Mouse (Mus musculus) G1E (cell line): ENCODE results near the gene Inca1. TPM values are rescaled to one million over a fixed set of nuclear protein-coding genes. Genes with fewer than 3 reads are reported as not detected.

Experiments
- ATAC-seq: 2 replicates; pipeline ENCODE4 v1.8.0; 2016; ENCODE audit warnings: mild to moderate bottlenecking; ENCODE audit not compliant: insufficient number of reproducible peaks, poor library complexity, low FRiP score, severe bottlenecking; ENCODE audit errors: extremely low read depth
- DNase-seq: peaks from one replicate; pipeline ENCODE4 v3.0.0; 2012; ENCODE audit warnings: low spot score
- H3K27me3 ChIP-seq: 2 replicates; pipeline ENCODE4 v1.6.1; 2012; ENCODE audit warnings: mild to moderate bottlenecking, low read length, inconsistent platforms; ENCODE audit not compliant: insufficient read depth
- H3K36me3 ChIP-seq: replicated peaks from 2 replicates; pipeline ENCODE3; 2012; ENCODE audit warnings: mild to moderate bottlenecking, inconsistent platforms
- H3K4me1 ChIP-seq: 2 replicates; pipeline ENCODE4 v1.6.1; 2012; ENCODE audit warnings: low read depth, low read length, inconsistent platforms, mixed read lengths; ENCODE audit not compliant: insufficient read depth
- H3K4me3 ChIP-seq: 2 replicates; pipeline ENCODE4 v1.5.1; 2012; ENCODE audit warnings: low read depth, mild to moderate bottlenecking, inconsistent platforms, low read length, moderate library complexity, mixed read lengths
- H3K9me3 ChIP-seq: replicated peaks from 2 replicates; pipeline ENCODE4 v1.6.1; 2012; ENCODE audit warnings: inconsistent platforms
- CTCF ChIP-seq: IDR thresholded peaks from 2 replicates; pipeline ENCODE4 v1.5.1; 2012; ENCODE audit warnings: low read depth, low read length, inconsistent platforms, mixed read lengths
- GATA1 ChIP-seq: IDR thresholded peaks from 2 replicates; pipeline ENCODE4 v1.6.1; 2012; ENCODE audit warnings: borderline replicate concordance, low read length, inconsistent platforms, mixed read lengths
- GATA2 ChIP-seq: IDR thresholded peaks from 2 replicates; pipeline ENCODE4 v1.6.1; 2012; ENCODE audit warnings: low read depth, low read length, inconsistent platforms, borderline replicate concordance
- POLR2AphosphoS5 ChIP-seq: IDR thresholded peaks from 2 replicates; pipeline ENCODE4 v1.6.1; 2012; ENCODE audit warnings: low read depth, low read length, inconsistent platforms; ENCODE audit not compliant: insufficient replicate concordance
- TAL1 ChIP-seq: conservative IDR thresholded peaks from 2 replicates; pipeline ENCODE4 v1.6.1; 2012; ENCODE audit warnings: low read depth, low read length, inconsistent platforms, mixed read lengths
- polyA plus RNA-seq: library from polyadenylated mRNA; stranded (reverse); fragments of >175 nt; gene quantifications from 2 replicates; pipeline ENCODE4 v1.2.3, GENCODE M21; 2012
- total RNA-seq, 2 experiments: library from RNA; stranded (forward) in 1 of 2; stranded (reverse) in 1 of 2; fragments of 200-1000 nt in 1 of 2; fragments of >200 nt in 1 of 2; fragmentation: Nextera tagmentation in 1 of 2; gene quantifications; 2 replicates each; pipeline ENCODE4 v1.2.3; 2014 to 2017

Inca1 gene
- total and polyA plus RNA-seq, 3 experiments: 0.36 to 3.7 (median 1.2) TPM

DNA sequence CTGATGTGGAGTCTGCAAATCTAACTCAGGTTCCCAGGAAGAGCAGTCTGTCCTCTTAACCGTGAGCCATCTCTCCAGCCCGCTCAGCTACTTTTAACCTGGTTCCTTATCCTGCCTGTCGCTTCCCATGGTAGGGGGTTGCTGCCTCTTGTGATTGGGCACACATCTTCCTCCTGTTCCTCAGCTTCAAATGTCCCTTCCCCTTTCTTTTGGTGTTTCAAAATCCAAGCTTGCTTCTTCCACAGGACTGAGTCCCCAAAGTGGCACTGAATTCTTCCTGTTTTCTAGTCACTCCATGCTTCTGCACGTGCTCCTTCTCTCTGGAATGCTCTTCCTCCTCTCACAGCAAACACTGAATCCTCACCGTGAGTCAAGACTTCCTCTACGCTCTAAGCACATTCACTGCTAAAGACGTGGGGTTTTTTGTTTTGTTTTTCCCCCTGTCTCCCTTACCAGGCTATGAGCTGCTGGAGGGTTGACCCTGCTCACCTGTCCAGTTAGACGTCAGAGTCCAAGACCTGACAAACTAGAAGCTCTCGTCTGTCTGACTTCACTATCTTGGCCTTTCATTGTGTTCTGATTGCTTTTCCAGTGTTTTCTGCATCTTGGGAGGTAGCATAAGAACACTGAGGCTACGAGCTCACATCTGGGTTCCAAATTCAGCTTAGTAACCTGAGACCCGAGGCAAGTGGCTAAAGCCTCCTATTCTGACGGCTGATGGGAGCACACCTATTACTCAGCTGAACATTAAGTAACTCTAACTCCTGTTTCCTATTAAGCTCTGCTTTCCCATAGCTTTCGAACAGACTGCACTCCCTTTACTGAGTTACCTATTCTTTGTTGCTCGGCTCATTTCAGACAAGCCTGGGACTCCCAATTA is 32.4 kb downstream of the Inca1 start:
- Histone ChIP-seq H3K4me1 (peaks cover 48% of the 10 kb centered on the region), H3K27me3 (no peaks in the 10 kb centered on the region), H3K4me3 (peak overlapping the region; percentile 77; the same call in 1 of the 2 replicates), H3K9me3 (no peaks in the 10 kb centered on the region), H3K36me3 (peaks cover 78% of the 10 kb centered on the region)
- DNase-seq: no peak
- TF ChIP-seq GATA2 (no peak), TAL1 (no peak), CTCF (no peak)
- no peak for ATAC-seq

DNA sequence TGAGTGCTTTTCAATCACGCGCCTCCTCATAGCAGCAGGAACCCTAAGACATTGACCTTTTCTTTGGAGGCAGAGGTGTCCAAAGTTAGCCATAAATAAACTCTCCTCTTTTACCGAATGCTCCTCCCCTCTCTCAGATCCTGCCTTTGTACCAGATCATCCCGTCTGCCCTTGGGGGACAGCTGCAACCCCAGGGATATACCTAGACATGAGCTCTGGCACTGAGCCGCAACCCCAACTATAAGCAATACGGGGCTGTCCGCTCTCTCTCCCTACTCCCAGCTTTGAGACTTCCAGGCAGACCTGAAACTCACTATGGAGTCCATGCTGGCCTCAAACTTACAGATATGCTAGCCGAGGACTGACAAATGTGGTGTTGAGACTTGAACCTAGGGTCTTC is 33.3 kb downstream of the Inca1 start:
- peaks cover 44% of the 10 kb centered on the region for H3K4me1 ChIP-seq
- ATAC-seq: no peak
- H3K36me3 ChIP-seq: peaks cover 78% of the 10 kb centered on the region
- TF ChIP-seq POLR2AphosphoS5 (no peak), TAL1 (no peak), GATA2 (no peak), GATA1 (no peak), CTCF (no peak)
- H3K9me3 ChIP-seq: no peaks in the 10 kb centered on the region
- H3K27me3 ChIP-seq: no peaks in the 10 kb centered on the region
- no peak overlapping the region for H3K4me3 ChIP-seq
- no peak for DNase-seq

DNA sequence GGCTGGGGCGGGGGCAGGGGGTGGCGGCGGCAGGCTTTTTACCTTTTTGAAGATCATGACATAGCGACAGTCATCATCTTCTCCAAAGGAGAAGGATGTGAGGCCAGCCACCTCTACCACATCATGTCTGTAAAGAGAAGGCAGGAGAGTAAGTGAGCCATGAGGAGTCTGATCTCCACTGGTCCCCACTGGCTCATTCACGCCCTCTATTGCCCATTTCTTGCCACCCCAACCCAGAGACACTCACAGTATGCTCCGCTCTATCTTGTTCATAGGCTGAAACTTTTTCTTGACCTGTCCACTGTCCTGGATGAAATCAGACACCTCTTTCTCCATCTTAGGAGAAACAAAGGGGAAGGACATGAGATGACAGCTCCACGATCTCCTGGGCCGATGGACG is 35.2 kb downstream of the Inca1 start:
- H3K27me3 ChIP-seq: no peaks in the 10 kb centered on the region
- H3K9me3 ChIP-seq: no peaks in the 10 kb centered on the region
- no peak overlapping the region for H3K4me3 ChIP-seq
- no peak for TF ChIP-seq CTCF
- TF ChIP-seq POLR2AphosphoS5: no peak
- TF ChIP-seq GATA1: no peak
- no peak for TF ChIP-seq TAL1
- no peak for TF ChIP-seq GATA2
- peaks cover 27% of the 10 kb centered on the region for H3K4me1 ChIP-seq
- DNase-seq (no peak), ATAC-seq (no peak)
- H3K36me3 ChIP-seq: peaks cover 78% of the 10 kb centered on the region

DNA sequence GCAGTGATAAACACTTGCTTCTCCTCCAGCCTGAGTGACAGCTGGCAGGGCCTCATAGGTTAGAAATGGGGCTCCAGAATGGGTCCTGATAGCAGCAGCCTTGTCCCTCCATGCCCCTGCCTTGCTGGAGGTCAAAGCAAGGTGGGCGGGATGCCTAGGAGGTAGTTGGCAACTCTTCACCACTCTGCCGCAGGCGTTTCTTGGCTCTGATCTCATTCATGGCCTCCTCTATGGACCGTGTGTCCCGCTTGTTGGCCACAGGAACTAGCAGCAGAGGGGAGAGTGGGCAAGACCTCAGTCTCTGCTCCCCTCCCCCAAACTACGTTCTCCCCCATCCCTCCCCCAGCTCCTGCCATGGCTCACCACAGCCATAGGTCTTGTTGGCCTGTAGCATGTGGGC is 36.0 kb downstream of the Inca1 start:
- TF ChIP-seq GATA1: no peak
- TF ChIP-seq CTCF: no peak
- no peaks in the 10 kb centered on the region for H3K9me3 ChIP-seq
- H3K36me3 ChIP-seq: peaks cover 86% of the 10 kb centered on the region
- peaks cover 23% of the 10 kb centered on the region for H3K4me1 ChIP-seq
- no peaks in the 10 kb centered on the region for H3K27me3 ChIP-seq
- ATAC-seq: no peak
- H3K4me3 ChIP-seq: no peak overlapping the region
- DNase-seq: no peak

DNA sequence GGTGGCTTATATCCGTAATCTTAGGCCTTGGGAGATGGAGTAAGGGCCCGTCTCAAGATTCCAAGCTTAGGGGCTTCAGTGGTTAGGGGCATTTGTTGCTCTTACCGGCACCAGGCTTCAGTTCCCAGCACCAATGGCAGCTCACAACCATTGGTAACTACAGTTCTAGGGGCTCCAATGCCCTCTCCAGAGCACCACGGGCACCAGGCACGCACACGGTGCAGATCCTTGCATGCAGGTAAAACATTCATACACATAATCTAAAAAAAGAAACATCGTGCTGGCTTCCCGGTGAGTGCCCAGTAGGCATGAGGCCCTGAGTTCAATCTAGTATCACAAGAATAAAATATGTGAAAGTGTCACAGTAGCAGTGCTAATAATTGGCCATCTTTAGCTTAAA is 36.9 kb downstream of the Inca1 start:
- no peak for ATAC-seq
- no peaks in the 10 kb centered on the region for H3K9me3 ChIP-seq
- TF ChIP-seq GATA2 (no peak), POLR2AphosphoS5 (no peak), TAL1 (no peak), GATA1 (no peak), CTCF (no peak)
- H3K4me1 ChIP-seq: peaks cover 27% of the 10 kb centered on the region
- peaks cover 94% of the 10 kb centered on the region for H3K36me3 ChIP-seq
- no peaks in the 10 kb centered on the region for H3K27me3 ChIP-seq
- no peak overlapping the region for H3K4me3 ChIP-seq
- no peak for DNase-seq

DNA sequence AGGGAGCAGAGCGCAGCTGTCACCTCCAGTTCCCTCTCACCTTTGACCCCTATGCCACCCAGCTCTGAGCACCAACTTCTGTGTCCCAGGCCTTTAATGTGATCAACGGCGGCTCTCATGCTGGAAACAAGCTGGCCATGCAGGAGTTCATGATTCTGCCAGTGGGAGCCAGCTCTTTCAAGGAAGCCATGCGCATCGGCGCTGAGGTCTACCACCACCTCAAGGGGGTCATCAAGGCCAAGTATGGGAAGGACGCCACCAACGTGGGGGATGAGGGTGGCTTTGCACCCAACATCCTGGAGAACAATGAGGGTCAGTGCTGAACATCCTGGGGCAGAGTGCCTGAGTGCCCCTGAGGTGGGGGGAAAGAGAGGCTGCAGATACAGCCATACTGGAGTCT is 39.4 kb downstream of the Inca1 start:
- H3K36me3 ChIP-seq: peaks cover 76% of the 10 kb centered on the region
- no peak for DNase-seq
- H3K4me1 ChIP-seq: peaks cover 36% of the 10 kb centered on the region
- ATAC-seq: no peak
- no peaks in the 10 kb centered on the region for H3K27me3 ChIP-seq
- no peaks in the 10 kb centered on the region for H3K9me3 ChIP-seq
- no peak overlapping the region for H3K4me3 ChIP-seq
- TF ChIP-seq GATA1: no peak

DNA sequence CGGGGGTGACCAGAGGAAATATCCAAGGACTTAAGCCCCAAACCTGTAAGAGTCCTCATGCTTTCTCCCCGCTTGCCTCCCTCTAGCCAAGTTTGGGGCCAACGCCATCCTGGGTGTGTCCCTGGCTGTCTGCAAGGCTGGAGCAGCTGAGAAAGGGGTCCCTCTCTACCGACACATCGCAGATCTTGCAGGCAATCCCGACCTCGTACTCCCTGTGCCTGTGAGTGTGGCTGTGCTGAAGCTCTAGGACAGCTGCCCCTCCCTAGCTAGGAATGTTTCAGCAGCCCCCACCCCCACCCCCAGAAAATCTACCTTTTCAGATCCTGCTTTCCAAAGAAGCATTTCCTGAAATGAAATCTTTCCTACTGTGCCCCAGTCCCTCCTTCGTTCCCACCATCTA is 41.0 kb downstream of the Inca1 start:
- no peaks in the 10 kb centered on the region for H3K27me3 ChIP-seq
- TF ChIP-seq POLR2AphosphoS5: no peak
- no peak for TF ChIP-seq GATA2
- TF ChIP-seq GATA1: no peak
- no peak for TF ChIP-seq CTCF
- TF ChIP-seq TAL1: no peak
- no peaks in the 10 kb centered on the region for H3K9me3 ChIP-seq
- DNase-seq (no peak), ATAC-seq (no peak)
- no peak overlapping the region for H3K4me3 ChIP-seq
- peaks cover 62% of the 10 kb centered on the region for H3K36me3 ChIP-seq
- H3K4me1 ChIP-seq: peaks cover 40% of the 10 kb centered on the region
